Mouse (Mus musculus) small intestine, adult 2 months (tissue): Measurements from ENCODE around the gene Il21r. TPM values are rescaled to one million over a fixed set of nuclear protein-coding genes. Genes with fewer than 3 reads are reported as not detected.

ENCODE experiments used
- H3K27ac ChIP-seq: fragments of 200-500 bp; 2 replicates; pipeline ENCODE4 v1.5.1; 2012; ENCODE audit warnings: low read depth, low read length, control low read depth, inconsistent platforms; ENCODE audit not compliant: insufficient read depth
- H3K27me3 ChIP-seq: fragments of 200-500 bp; 2 replicates; pipeline ENCODE4 v1.6.1; 2012; ENCODE audit warnings: mild to moderate bottlenecking, moderate library complexity, low read length, inconsistent platforms; ENCODE audit not compliant: control insufficient read depth, insufficient read depth
- H3K36me3 ChIP-seq: fragments of 200-500 bp; 2 replicates; pipeline ENCODE4 v1.6.1; 2012; ENCODE audit warnings: mild to moderate bottlenecking, low read length, control low read depth, inconsistent platforms; ENCODE audit not compliant: control insufficient read depth, insufficient read depth
- H3K4me1 ChIP-seq: fragments of 200-500 bp; 2 replicates; pipeline ENCODE4 v1.6.1; 2012; ENCODE audit warnings: low read length, inconsistent platforms, mixed read lengths; ENCODE audit not compliant: control insufficient read depth, insufficient read depth, insufficient read length
- H3K4me3 ChIP-seq: fragments of 200-500 bp; 2 replicates; pipeline ENCODE4 v1.5.1; 2012; ENCODE audit warnings: low read depth, mild to moderate bottlenecking, control low read depth, inconsistent platforms, low read length, moderate library complexity
- CTCF ChIP-seq: fragments of 200-500 bp; IDR thresholded peaks from 2 replicates; pipeline ENCODE4 v1.5.1; 2012; ENCODE audit warnings: low read depth, mild to moderate bottlenecking, control low read depth, inconsistent platforms, low read length, moderate library complexity, mixed read lengths; ENCODE audit not compliant: insufficient replicate concordance, insufficient read length; ENCODE audit errors: extremely low read depth
- POLR2A ChIP-seq: fragments of 200-500 bp; IDR thresholded peaks from 2 replicates; pipeline ENCODE4 v1.6.1; 2012; ENCODE audit warnings: low read depth, mild to moderate bottlenecking, control low read depth, inconsistent platforms, low read length, moderate library complexity
- WGBS: fragments of 180-500 bp; shearing (Covaris S2); methylation state at CpG from one replicate; pipeline ENCODE4 v1.1.7; 2018; 5-methylcytosine and 5-hydroxymethylcytosine counted together
- polyA plus RNA-seq: library from polyadenylated mRNA; depleted of rRNA; stranded (reverse); fragments of >200 nt; gene quantifications from 2 replicates; pipeline ENCODE4 v1.2.3, GENCODE M21; 2012

The Il21r gene
- polyA plus RNA-seq, 1 experiment: 13.4 TPM

DNA sequence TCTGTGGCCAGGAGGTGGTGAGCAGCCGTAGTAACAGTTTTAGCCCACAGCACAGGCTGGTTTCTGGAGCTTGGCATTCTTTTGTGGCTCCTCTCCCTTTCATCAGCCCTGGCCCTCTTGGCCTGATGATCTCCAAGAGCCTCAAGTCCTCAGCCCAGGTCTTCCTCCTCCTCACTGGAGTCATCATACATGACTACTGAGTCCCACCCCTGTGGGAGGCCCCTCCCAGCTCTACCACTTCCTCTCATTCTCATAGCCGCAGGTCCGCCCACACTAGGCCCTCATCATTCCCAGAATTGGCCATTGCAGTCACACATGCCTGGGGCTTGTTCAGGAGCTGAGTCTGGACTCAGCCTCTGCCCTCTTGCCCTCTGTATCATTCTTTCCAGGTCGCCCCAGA lies 9.4 kb upstream of the Il21r start:
- no peaks in the 10 kb centered on the region for H3K27me3 ChIP-seq
- WGBS: 71% methylated on average over 4 of the region's 4 CpGs
- 0 out of 2 replicates have a peak overlapping the region, but pooled peaks have one; percentile 20 for H3K27ac ChIP-seq
- TF ChIP-seq CTCF: no peak
- TF ChIP-seq POLR2A: no peak
- no peak overlapping the region for H3K4me3 ChIP-seq
- H3K36me3 ChIP-seq: no peaks in the 10 kb centered on the region
- H3K4me1 ChIP-seq: no peaks in the 10 kb centered on the region

DNA sequence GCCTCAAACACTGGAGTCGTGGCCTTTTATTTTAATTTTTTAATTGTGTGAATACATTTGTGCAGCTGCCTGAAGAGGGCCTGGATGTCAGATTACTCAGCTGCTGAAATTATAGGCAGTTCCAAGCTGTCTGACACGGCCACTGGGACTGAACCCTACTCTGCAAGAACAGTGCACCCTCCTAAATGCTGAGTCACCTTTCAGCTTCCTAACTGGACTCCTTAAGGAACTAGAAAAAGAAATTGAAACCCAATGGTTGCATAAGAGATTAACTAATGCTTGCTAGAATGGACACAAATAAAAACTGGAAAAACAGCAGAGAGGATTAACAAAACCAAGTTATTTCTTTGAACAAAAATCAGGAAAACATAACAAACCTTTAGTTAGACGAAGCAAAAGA lies 6.8 kb upstream of the Il21r start:
- 46% methylated on average over 3 of the region's 3 CpGs for WGBS
- TF ChIP-seq CTCF (no peak), POLR2A (no peak)
- no peak overlapping the region for H3K27ac ChIP-seq
- H3K4me1 ChIP-seq: no peaks in the 10 kb centered on the region
- no peak overlapping the region for H3K4me3 ChIP-seq
- no peaks in the 10 kb centered on the region for H3K27me3 ChIP-seq
- no peaks in the 10 kb centered on the region for H3K36me3 ChIP-seq

- H3K36me3 ChIP-seq: no peaks in the 10 kb centered on the region
- 0 out of 2 replicates have a peak, but pooled peaks cover 3% of the 10 kb centered on the region for H3K4me1 ChIP-seq
- H3K27ac ChIP-seq: no peak overlapping the region; the same call in 1 of the 2 replicates
- H3K27me3 ChIP-seq: no peaks in the 10 kb centered on the region
- H3K4me3 ChIP-seq: no peak overlapping the region
- TF ChIP-seq CTCF (no peak), POLR2A (no peak)
- WGBS: 78% methylated on average over 9 of the region's 9 CpGs
Observed at GRCm38 (mm10) chr7:125597083-125597482, 6.1 kb upstream of the Il21r start.

DNA sequence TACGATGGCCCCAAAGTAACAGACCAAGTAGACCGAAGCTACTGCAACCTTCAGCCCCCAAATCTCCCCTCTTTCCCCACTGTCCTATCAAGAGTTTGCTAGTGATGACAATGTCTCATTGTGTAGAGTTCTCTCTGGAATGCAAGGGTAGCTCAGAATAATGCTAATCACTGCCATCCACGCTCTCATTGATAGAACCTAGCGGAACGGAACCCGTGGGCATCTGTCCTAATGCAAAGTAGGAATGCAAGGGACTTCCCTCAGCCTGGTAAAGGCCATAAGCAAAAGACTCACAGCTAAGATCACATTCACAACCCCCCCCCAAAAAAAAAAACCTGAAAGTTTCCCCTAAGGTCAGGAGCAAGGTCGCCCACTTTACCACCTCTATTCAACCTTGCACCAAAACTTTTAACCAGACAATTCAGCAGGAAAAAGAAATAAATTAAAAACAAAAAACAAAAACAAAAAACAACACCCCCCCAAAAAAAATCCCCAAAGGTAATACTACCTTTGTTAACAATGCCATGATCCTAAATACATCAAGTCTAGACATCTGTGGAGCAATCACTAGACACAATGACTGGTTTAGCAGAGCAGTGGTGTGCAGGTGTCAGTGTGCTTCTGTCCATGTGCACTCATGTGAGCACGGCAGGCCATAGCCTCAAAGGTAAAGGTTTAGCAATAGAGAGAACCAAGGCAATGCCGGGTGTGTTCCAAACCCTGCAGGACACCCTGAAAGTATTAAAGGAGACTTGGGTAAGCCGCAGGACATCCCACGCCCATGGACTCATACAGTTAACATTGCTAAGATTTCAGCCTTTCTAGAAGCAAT lies 5.5 kb upstream of the Il21r start:
- no peak overlapping the region for H3K4me3 ChIP-seq
- no peak overlapping the region for H3K27ac ChIP-seq
- 0 out of 2 replicates have a peak, but pooled peaks cover 3% of the 10 kb centered on the region for H3K4me1 ChIP-seq
- H3K36me3 ChIP-seq: no peaks in the 10 kb centered on the region
- 85% methylated on average over 11 of the region's 11 CpGs for WGBS
- no peak for TF ChIP-seq POLR2A
- no peak for TF ChIP-seq CTCF
- H3K27me3 ChIP-seq: no peaks in the 10 kb centered on the region

DNA sequence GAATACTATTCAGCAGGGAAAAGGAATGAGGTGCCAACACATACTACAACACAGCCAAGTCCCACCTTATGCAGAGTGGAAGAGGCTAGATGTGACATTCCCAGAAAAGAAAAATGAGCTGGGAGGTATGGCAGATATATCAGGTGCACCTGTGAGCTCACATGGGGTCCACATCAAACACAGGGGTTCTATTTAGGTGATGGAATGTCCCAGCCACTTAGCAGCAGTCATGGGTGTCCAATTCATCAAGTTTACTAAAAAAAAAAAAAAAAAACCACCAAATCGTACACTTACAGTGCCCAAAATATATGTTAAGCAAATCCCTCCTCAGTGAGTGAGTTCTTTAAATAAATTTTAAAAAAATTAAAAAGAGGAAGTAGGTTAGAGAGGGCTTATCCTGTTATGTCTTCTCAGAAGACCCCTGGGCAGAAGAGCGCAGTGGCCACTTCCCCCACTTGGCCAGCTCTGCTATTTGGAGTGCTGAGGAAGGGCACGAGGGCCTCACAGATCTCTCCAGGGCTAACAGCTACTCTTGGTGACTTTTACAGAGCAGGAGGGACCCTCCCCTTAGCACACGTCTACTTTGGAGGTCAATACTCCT lies 3.8 kb upstream of the Il21r start:
- H3K4me3 ChIP-seq: no peak overlapping the region
- no peak for TF ChIP-seq POLR2A
- TF ChIP-seq CTCF: no peak
- WGBS: 50% methylated on average over 4 of the region's 4 CpGs
- H3K27ac ChIP-seq: no peak overlapping the region
- no peaks in the 10 kb centered on the region for H3K27me3 ChIP-seq
- no peaks in the 10 kb centered on the region for H3K36me3 ChIP-seq
- H3K4me1 ChIP-seq: 0 out of 2 replicates have a peak, but pooled peaks cover 3% of the 10 kb centered on the region

DNA sequence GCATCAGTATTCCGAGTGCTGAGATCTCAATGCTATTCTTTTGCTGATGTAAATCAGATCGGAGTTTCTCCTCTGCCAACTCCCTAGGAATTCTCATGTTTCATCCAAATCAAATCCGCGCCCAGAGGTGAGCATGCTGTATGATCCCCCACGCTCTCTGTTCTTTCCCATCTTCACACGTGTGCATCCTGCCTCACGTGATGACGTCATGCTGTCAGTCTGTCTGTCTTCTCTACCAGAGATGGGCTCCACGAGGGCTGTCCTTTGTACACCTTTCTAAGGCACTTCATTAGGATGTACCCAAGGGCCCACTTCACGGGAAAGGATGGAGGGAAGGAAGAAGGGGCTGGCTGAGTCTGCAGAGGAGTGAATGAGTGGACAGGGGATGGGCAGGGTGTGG lies 3.1 kb upstream of the Il21r start:
- no peak for TF ChIP-seq POLR2A
- Histone ChIP-seq H3K36me3 (no peaks in the 10 kb centered on the region), H3K4me1 (0 out of 2 replicates have a peak, but pooled peaks cover 3% of the 10 kb centered on the region), H3K27me3 (no peaks in the 10 kb centered on the region), H3K27ac (no peak overlapping the region), H3K4me3 (no peak overlapping the region)
- 60% methylated on average over 10 of the region's 10 CpGs for whole genome bisulfite sequencing

GRCm38 (mm10) chr7:125600612-125601279 lies 2.5 kb upstream of the Il21r start:
- no peak overlapping the region for H3K27ac ChIP-seq
- WGBS: 27% methylated on average over 6 of the region's 6 CpGs
- H3K36me3 ChIP-seq: no peaks in the 10 kb centered on the region
- no peak for TF ChIP-seq CTCF
- TF ChIP-seq POLR2A: no peak
- no peaks in the 10 kb centered on the region for H3K27me3 ChIP-seq
- H3K4me3 ChIP-seq: no peak overlapping the region
- 0 out of 2 replicates have a peak, but pooled peaks cover 3% of the 10 kb centered on the region for H3K4me1 ChIP-seq
